Mouse (Mus musculus): Measurements from ENCODE around the gene Rtl9. TPM values are rescaled to one million over a fixed set of nuclear protein-coding genes. Genes with fewer than 3 reads are reported as not detected.
A peak's percentile ranks its signal among the peaks of the same experiment; 100 is the strongest.

The Rtl9 gene
- polyA plus RNA-seq (2015; fragmentation: Nextera tagmentation; extraction: Ambion mirVana): 0.66 and 0.71 TPM in 2 replicates

DNA sequence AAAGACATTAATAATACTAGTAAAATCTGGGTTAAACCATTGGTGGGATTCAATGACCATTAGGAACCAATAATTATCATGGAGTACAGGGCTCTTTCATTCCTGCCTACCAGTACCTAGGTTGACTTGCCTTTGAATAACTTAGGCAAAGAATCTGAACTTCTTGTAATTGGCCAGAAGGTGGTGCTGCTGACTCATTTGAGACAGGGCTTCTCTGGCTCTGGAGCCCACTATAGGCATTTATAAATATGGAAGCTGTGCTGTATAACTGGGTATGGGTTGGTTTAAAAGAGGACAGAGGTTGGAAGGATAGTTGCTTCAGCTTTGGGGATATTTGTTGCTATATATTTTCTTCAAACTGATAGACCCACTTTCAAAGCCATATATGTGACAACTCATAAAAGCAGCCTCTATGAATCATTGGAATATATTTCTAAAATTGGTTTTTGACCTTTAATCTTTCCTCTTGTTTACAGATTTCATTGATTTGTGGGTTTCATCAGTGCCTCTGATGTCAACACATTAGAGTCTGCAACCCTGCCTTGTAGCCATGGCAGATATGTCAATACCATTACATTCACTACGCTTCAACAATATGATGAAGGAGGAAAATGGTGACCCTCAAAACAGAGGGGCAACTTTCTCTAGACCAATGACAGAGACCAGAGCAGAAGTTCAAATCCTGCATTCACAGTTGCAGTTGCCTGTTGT is at the start of gene Rtl9:
Gene Rtl9, plus strand, starts transcription at position 551 of the 711 bp plus-strand sequence.
- H3K9ac ChIP-seq: no peak within 1 kb of the TSS
- no peaks in the 10 kb centered on the region for H3K9me3 ChIP-seq
- H3K4me3 ChIP-seq (replicated peaks): no peak within 1 kb of the TSS
- H3K4me1 ChIP-seq: no peaks in the 10 kb centered on the region
- no peaks in the 10 kb centered on the region for H3K27me3 ChIP-seq (replicated peaks)
- no peak within 1 kb of the TSS for H3K27ac ChIP-seq
- 97% methylated on average over 1 of the region's 1 CpGs for WGBS
- no peak for ATAC-seq (ENCODE audit: insufficient read depth, low FRiP score, low read depth)
- H3K36me3 ChIP-seq: no peaks in the 10 kb centered on the region
- no peak within 1 kb of the TSS for H3K4me2 ChIP-seq

DNA sequence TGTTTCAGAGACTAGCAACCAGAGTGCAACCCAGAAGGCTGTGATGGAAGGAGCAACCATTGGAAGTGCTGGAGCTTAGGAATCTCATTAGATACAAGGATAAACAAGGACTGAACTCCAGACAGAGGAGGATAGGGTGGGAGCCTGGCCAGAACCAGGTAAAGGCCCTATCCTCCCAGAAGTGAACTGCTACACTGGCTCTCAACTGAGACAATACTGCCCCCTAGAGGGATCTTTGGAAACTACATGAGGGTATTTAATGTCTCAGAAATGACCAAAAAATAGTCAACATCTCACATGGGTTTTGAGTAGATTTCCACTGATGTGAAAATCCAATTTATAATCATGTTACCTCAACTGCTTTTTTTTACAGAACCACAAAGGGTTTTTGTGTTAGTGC is 47.9 kb upstream of the Rtl9 start:
- H3K27ac ChIP-seq: no peak overlapping the region
- H3K9me3 ChIP-seq: no peaks in the 10 kb centered on the region
- 0 out of 2 replicates have a peak, but pooled peaks cover 3% of the 10 kb centered on the region for H3K27me3 ChIP-seq (replicated peaks)
- no peak for ATAC-seq (ENCODE audit: insufficient read depth, low FRiP score, low read depth)
- no peak overlapping the region for H3K9ac ChIP-seq
- H3K4me3 ChIP-seq (replicated peaks): no peak overlapping the region
- H3K4me1 ChIP-seq: no peaks in the 10 kb centered on the region
- no peaks in the 10 kb centered on the region for H3K36me3 ChIP-seq
- H3K4me2 ChIP-seq: no peak overlapping the region

DNA sequence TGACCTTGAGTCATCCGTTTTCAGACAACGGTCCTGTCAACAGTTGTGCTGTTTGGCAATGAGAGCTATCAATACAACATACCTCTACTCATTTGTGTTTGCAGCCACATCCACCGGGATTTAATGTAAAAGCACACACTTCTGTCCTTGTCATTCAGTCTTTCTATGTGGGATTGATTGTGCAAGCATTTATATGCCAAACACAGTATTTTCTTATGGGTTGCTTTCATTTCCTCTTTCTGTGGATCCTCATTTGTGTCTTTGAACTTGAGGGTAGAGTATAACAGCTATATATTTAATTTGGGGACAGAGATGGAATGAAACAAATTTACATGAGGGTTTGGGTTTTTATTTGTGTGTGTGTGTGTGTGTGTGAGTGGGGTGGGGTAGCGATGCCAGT is 47.5 kb upstream of the Rtl9 start:
- H3K9me3 ChIP-seq: no peaks in the 10 kb centered on the region
- no peaks in the 10 kb centered on the region for H3K36me3 ChIP-seq
- H3K27ac ChIP-seq: no peak overlapping the region
- no peak overlapping the region for H3K9ac ChIP-seq
- H3K4me2 ChIP-seq: no peak overlapping the region
- 75% methylated on average over 4 of the region's 4 CpGs for WGBS
- ATAC-seq (ENCODE audit: insufficient read depth, low FRiP score, low read depth): no peak
- H3K4me3 ChIP-seq (replicated peaks): no peak overlapping the region
- 0 out of 2 replicates have a peak, but pooled peaks cover 3% of the 10 kb centered on the region for H3K27me3 ChIP-seq (replicated peaks)
- no peaks in the 10 kb centered on the region for H3K4me1 ChIP-seq

DNA sequence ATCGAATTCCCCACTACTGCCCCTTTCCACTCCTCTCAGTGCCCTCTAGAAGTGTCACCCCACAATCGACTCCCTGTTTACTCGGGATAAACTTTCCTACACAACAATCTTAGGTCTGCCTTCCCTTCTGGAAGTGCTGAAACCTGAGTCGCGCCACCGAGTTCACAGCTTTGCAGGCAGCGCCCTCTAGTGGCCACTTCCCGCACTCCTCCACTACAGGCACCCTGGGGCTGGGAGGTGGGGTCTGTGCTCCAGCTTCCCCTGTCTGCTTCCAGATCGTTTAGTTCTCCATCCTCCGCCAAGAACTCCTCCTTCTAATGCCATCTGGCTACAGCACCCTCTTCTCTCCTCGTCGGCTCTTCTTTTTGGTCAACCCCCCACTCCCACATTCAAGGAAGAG is 40.6 kb upstream of the Rtl9 start:
- ATAC-seq (ENCODE audit: insufficient read depth, low FRiP score, low read depth): no peak; the same call in 1 of the 2 replicates
- 15% methylated on average over 12 of the region's 12 CpGs for WGBS
- no peaks in the 10 kb centered on the region for H3K36me3 ChIP-seq
- no peak overlapping the region for H3K9ac ChIP-seq
- H3K27ac ChIP-seq: no peak overlapping the region
- H3K9me3 ChIP-seq: no peaks in the 10 kb centered on the region
- no peak overlapping the region for H3K4me3 ChIP-seq (replicated peaks)
- H3K4me2 ChIP-seq: peak overlapping the region; percentile 49
- H3K27me3 ChIP-seq (replicated peaks): no peaks in the 10 kb centered on the region
- no peaks in the 10 kb centered on the region for H3K4me1 ChIP-seq

DNA sequence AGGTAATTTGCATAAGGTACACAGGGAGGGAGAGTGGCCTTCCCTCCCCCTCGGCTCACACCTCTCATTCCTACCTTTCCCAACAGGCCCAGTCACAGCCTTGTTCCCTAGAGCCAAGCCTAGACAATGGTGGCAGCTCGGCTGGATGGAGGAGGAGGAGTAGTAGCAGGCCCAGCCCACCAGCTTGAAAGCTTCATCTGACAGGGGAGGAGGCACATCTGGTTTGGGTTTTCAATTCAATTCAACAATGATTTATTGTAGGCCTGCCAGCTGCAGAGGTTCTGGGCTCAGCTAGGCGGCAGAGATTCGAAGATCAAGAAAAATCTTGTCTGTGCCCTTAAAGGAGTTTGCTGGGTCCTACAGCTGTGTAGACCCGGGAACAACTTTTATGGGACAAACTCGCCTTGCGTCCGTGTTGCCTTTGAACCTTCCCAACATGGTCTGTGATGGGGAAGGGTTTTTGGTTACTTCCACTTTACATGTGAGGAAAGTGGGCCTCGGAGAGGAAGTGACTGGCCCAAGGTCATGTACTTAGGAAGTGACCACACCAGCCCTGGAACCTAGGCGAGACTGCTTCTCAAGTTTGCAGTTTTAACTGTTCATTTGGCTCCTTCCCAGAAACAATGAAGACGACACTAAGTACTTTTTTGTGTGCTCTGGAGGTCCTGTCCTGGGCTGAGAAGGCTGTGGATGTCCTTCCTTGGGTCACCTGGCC is 36.6 kb upstream of the Rtl9 start:
- Histone ChIP-seq H3K27me3 (replicated peaks) (no peaks in the 10 kb centered on the region), H3K9me3 (no peaks in the 10 kb centered on the region), H3K4me3 (replicated peaks) (no peak overlapping the region), H3K9ac (no peak overlapping the region), H3K4me1 (no peaks in the 10 kb centered on the region), H3K27ac (peak overlapping the region; percentile 24; the same call in 1 of the 2 replicates), H3K36me3 (no peaks in the 10 kb centered on the region), H3K4me2 (no peak overlapping the region)
- ATAC-seq (ENCODE audit: insufficient read depth, low FRiP score, low read depth): no peak
- 56% methylated on average over 11 of the region's 11 CpGs for WGBS

DNA sequence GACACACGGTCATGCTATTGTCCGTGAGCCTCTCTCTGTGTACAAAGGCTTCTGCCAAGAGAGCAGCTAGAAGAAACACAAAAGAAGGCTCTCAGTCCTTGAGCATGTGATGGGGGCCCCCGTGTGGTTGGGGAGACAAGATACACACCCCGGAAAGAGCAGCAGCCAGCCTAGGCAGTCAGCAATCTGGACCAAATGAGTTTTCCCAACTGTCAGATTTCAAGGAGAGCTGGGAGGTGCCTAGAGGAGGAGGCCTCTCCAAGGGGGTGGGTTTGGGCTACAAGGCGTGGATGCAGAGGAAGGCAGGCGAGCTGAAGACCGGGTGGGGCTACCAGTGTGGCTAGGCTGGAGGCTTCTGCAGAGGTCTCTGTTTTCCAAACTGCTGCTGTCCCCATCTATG is 35.6 kb upstream of the Rtl9 start:
- ATAC-seq (ENCODE audit: insufficient read depth, low FRiP score, low read depth): peak; percentile 40; the same call in 1 of the 2 replicates
- Histone ChIP-seq H3K27me3 (replicated peaks) (no peaks in the 10 kb centered on the region), H3K4me1 (no peaks in the 10 kb centered on the region), H3K4me2 (no peak overlapping the region), H3K27ac (peak overlapping the region; percentile 59), H3K9me3 (no peaks in the 10 kb centered on the region), H3K36me3 (no peaks in the 10 kb centered on the region), H3K9ac (no peak overlapping the region), H3K4me3 (replicated peaks) (no peak overlapping the region)
- WGBS: 43% methylated on average over 7 of the region's 7 CpGs

DNA sequence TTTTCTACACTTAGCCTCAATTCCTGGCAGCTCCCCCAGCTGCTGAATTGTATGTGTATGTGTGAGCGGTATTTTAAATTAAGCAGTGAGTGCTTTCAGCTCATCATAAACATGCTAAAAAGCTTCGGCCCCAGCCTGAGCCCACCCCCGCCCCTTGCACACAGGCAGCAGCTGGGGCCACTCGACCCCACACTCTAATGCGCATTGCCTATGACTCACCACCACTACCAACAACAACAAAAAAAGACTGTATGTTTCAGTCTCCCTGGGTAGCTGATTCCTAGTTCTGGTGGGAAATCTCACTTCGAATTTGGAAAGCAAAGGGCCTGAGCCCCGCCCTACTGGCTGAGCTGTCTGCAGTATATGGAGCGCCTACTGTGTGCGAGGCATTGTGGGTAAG is 35.1 kb upstream of the Rtl9 start:
- H3K4me1 ChIP-seq: no peaks in the 10 kb centered on the region
- H3K27ac ChIP-seq: peak overlapping the region; percentile 65
- H3K4me3 ChIP-seq (replicated peaks): no peak overlapping the region
- no peaks in the 10 kb centered on the region for H3K27me3 ChIP-seq (replicated peaks)
- 60% methylated on average over 9 of the region's 9 CpGs for WGBS
- ATAC-seq (ENCODE audit: insufficient read depth, low FRiP score, low read depth): peak; percentile 21; the same call in 1 of the 2 replicates
- H3K9ac ChIP-seq: no peak overlapping the region
- no peaks in the 10 kb centered on the region for H3K36me3 ChIP-seq
- H3K4me2 ChIP-seq: no peak overlapping the region
- H3K9me3 ChIP-seq: no peaks in the 10 kb centered on the region

DNA sequence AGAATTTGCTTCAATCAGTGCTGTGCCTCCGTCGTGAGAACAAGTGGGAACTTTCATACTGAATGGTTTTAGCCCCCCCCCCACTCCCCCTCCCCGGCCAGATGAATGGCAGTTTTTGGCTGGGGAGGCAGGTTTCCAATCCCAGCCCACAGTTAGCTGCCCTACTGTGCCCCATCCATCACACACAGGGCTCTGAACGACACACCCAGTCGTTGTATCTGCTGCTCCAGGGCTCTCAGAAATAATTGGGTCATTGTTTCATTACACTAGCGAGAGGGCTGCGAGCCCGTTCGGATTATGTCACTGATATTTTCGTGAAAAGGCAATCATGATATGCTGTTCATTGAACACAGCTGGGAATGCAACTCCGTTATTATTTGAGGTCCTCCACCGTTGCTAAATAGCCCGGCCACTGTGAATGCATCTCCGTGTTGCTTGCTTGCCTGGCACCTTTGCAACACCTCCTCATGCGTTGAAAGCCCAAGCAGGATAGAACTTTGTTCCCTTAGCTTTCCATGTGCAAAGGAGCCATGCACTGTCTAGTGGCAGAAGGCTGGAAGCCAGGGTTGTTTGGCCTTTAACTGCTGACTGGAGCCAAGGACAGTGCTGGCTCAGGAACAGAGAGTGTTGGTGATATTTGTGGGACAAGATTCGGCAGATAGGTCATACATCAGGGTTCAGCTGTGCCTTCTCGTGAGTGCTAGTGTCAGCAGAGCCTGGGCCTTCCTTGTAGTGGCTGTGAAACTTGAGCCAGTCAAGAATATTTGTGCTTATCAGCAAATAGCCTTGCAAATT is 32.9 kb upstream of the Rtl9 start:
- Histone ChIP-seq H3K4me3 (replicated peaks) (no peak overlapping the region), H3K9me3 (no peaks in the 10 kb centered on the region), H3K4me1 (no peaks in the 10 kb centered on the region), H3K9ac (no peak overlapping the region), H3K4me2 (no peak overlapping the region), H3K27ac (no peak overlapping the region), H3K27me3 (replicated peaks) (no peaks in the 10 kb centered on the region), H3K36me3 (no peaks in the 10 kb centered on the region)
- 0 out of 2 replicates have a peak, but pooled peaks have one; percentile 35 for ATAC-seq (ENCODE audit: insufficient read depth, low FRiP score, low read depth)
- WGBS: 40% methylated on average over 17 of the region's 17 CpGs

DNA sequence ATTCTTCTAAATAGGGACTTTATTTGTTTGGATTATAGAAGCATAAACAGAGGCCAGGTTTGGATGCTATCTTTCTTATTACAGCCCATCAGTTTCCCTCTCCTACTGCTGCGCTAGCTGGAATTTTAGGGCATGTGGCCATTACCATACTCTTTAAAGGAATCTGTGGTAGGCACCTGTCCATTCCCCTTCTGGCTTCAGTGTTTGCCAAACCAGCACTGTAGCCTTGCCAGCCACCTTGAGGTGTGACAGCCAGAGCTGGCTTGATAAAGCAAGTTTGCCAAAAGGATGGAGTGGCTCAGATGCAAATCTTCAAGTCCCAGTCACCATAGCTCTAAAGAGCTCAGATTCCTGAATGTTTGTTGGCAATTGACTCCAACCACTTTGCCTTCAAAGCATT is 32.3 kb upstream of the Rtl9 start:
- no peaks in the 10 kb centered on the region for H3K36me3 ChIP-seq
- no peak overlapping the region for H3K4me3 ChIP-seq (replicated peaks)
- WGBS: 65% methylated on average over 1 of the region's 1 CpGs
- no peak overlapping the region for H3K27ac ChIP-seq
- no peak overlapping the region for H3K4me2 ChIP-seq
- no peak for ATAC-seq (ENCODE audit: insufficient read depth, low FRiP score, low read depth)
- no peaks in the 10 kb centered on the region for H3K4me1 ChIP-seq
- no peaks in the 10 kb centered on the region for H3K9me3 ChIP-seq
- no peak overlapping the region for H3K9ac ChIP-seq
- no peaks in the 10 kb centered on the region for H3K27me3 ChIP-seq (replicated peaks)

DNA sequence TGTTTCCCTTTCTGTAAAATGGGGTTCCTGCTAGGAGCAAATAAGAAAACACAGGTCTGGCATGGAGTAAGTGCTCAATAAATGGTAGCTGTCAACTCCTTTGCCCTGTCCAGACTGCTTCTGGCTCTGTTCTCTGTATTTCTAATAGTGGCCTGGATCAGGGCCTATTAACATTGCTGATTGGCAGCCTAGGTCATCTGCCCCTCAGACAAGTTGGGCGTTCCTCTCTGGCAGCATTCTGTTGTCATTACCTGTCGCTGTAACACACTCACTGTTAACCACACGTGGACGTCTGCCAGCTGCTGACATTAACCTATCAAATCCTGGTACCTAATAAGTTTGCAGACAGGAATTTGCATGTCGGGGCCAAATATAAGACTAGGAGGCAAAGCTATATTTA is 31.8 kb upstream of the Rtl9 start:
- no peak overlapping the region for H3K4me2 ChIP-seq
- H3K27me3 ChIP-seq (replicated peaks): no peaks in the 10 kb centered on the region
- ATAC-seq (ENCODE audit: insufficient read depth, low FRiP score, low read depth): no peak
- H3K36me3 ChIP-seq: no peaks in the 10 kb centered on the region
- H3K27ac ChIP-seq: no peak overlapping the region
- no peak overlapping the region for H3K4me3 ChIP-seq (replicated peaks)
- WGBS: 66% methylated on average over 5 of the region's 5 CpGs
- no peak overlapping the region for H3K9ac ChIP-seq
- H3K9me3 ChIP-seq: no peaks in the 10 kb centered on the region
- no peaks in the 10 kb centered on the region for H3K4me1 ChIP-seq

DNA sequence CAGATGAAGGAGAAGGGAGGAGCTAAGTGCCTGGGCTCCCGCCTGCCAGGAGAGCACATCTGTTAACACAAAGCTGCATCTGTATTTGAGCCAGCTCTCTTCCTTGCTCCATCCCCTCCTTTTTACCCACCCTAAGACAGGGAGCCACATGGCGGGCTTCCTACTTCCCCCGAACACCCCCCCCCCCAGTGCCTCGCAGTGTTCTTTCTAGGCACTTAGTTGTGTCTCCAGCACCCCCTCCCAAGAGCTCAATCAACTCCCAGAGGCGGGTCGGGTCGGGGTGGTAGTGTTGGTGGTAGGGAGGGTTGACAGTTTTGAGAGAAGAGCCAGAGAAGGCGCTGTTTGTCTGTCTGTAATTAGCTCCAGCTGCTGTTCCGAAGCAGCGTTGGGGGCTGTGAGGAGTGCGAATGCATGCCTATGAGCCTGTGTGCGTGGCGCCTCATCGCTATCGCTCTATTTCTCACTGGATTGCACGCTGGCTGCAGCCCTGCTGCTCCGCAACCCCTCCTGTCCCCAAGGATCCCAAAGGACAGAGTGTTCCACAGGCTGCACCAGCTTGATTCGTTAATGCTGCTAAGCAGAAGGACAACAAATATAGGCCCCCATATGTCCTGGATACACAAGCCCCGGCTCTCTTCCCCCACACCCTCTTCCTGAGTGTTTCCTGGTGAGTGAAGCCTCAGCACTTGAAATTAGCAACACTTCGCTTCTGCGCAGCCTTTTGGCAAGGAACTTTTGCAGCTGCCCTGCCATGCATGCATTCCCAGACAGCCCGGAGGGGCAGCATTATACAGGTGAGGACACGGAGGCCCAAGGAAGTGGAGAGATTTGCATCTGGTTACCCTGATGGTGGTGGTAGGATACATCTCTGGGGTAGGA is 18.7 kb upstream of the Rtl9 start:
- Histone ChIP-seq H3K36me3 (no peaks in the 10 kb centered on the region), H3K4me3 (replicated peaks) (peak overlapping the region; percentile 10; the same call in 1 of the 2 replicates), H3K4me1 (no peaks in the 10 kb centered on the region), H3K27me3 (replicated peaks) (no peaks in the 10 kb centered on the region; the same call in 1 of the 2 replicates), H3K9me3 (no peaks in the 10 kb centered on the region), H3K9ac (no peak overlapping the region), H3K4me2 (peak overlapping the region; percentile 47), H3K27ac (peak overlapping the region; percentile 38; the same call in 1 of the 2 replicates)
- ATAC-seq (ENCODE audit: insufficient read depth, low FRiP score, low read depth): peak; percentile 68; the same call in 1 of the 2 replicates
- 21% methylated on average over 22 of the region's 23 CpGs for WGBS

All from stomach, embryonic 15.5 days (tissue).